Mouse (Mus musculus): ENCODE measurements around the gene Prr29. TPM values are rescaled to one million over a fixed set of nuclear protein-coding genes. Genes with fewer than 3 reads are reported as not detected.
"Not testable (repeated sequence)": the region's sequence is repeated elsewhere in the genome, so short reads cannot be mapped to it uniquely, and the experiment has no call there.

Prr29 gene
- total RNA-seq, 2 experiments from 2014 or later: not detected

- intact Hi-C loops (cut with DNase I): no loop called here
- DNase-seq (ENCODE audit: extremely low spot score in 1 of 2, low spot score in 2 of 2): no peak
- Histone ChIP-seq H3K27ac (no peak overlapping the region), H3K4me3 (no peak overlapping the region)
- no peak for TF ChIP-seq CTCF (IDR thresholded peaks at IDR 0.05)
Observed at GRCm38 (mm10) chr11:106334066-106334465, 31.2 kb upstream of the Prr29 start.

GRCm38 (mm10) chr11:106338029-106338428, 27.2 kb upstream of the Prr29 start:
- intact Hi-C loops (cut with DNase I): no loop called here
- Histone ChIP-seq H3K27ac (no peak overlapping the region), H3K4me3 (no peak overlapping the region)
- no peak for DNase-seq (ENCODE audit: extremely low spot score in 1 of 2, low spot score in 2 of 2)
- TF ChIP-seq CTCF (IDR thresholded peaks at IDR 0.05): no peak

GRCm38 (mm10) chr11:106338870-106339269, 26.4 kb upstream of the Prr29 start:
- intact Hi-C loops (cut with DNase I): no loop called here
- no peak for TF ChIP-seq CTCF (IDR thresholded peaks at IDR 0.05)
- DNase-seq (ENCODE audit: extremely low spot score in 1 of 2, low spot score in 2 of 2): no peak
- Histone ChIP-seq H3K27ac (no peak overlapping the region), H3K4me3 (no peak overlapping the region)

- H3K27ac ChIP-seq; DNase-seq (ENCODE audit: extremely low spot score in 1 of 2, low spot score in 2 of 2); H3K4me3 ChIP-seq; intact Hi-C loops (cut with DNase I): not testable (repeated sequence)
Observed at GRCm38 (mm10) chr11:106339323-106339722, 25.9 kb upstream of the Prr29 start.

- no peak for DNase-seq (ENCODE audit: extremely low spot score in 1 of 2, low spot score in 2 of 2)
Observed at GRCm38 (mm10) chr11:106340990-106341520, 24.2 kb upstream of the Prr29 start.

GRCm38 (mm10) chr11:106344910-106345309, 20.4 kb upstream of the Prr29 start:
- Histone ChIP-seq H3K27ac (no peak overlapping the region), H3K4me3 (no peak overlapping the region)
- intact Hi-C loops (cut with DNase I): no loop called here
- no peak for DNase-seq (ENCODE audit: extremely low spot score in 1 of 2, low spot score in 2 of 2)
- no peak for TF ChIP-seq CTCF (IDR thresholded peaks at IDR 0.05)

More at GRCm38 (mm10) chr11:106340990-106341520, 24.2 kb upstream of the Prr29 start:
- H3K4me3 ChIP-seq: no peak overlapping the region
- TF ChIP-seq CTCF (IDR thresholded peaks at IDR 0.05): no peak
- intact Hi-C loops (cut with DNase I): no loop called here
- no peak overlapping the region for H3K27ac ChIP-seq

- intact Hi-C loops (cut with DNase I): no loop called here
- Histone ChIP-seq H3K27ac (no peak overlapping the region), H3K4me3 (no peak overlapping the region)
- no peak for TF ChIP-seq CTCF (IDR thresholded peaks at IDR 0.05)
- DNase-seq (ENCODE audit: extremely low spot score in 1 of 2, low spot score in 2 of 2): no peak
Observed at GRCm38 (mm10) chr11:106349772-106350171, 15.5 kb upstream of the Prr29 start.

GRCm38 (mm10) chr11:106350853-106351252, 14.4 kb upstream of the Prr29 start:
- no peak for TF ChIP-seq CTCF (IDR thresholded peaks at IDR 0.05)
- DNase-seq (ENCODE audit: extremely low spot score in 1 of 2, low spot score in 2 of 2): no peak
- intact Hi-C loops (cut with DNase I): no loop called here
- no peak overlapping the region for H3K27ac ChIP-seq
- no peak overlapping the region for H3K4me3 ChIP-seq

- intact Hi-C loops (cut with DNase I): no loop called here
Observed at GRCm38 (mm10) chr11:106351253-106351652, 14.0 kb upstream of the Prr29 start.

GRCm38 (mm10) chr11:106351941-106352340, 13.3 kb upstream of the Prr29 start:
- no peak for TF ChIP-seq CTCF (IDR thresholded peaks at IDR 0.05)
- no peak for DNase-seq (ENCODE audit: extremely low spot score in 1 of 2, low spot score in 2 of 2)
- H3K27ac ChIP-seq: no peak overlapping the region
- intact Hi-C loops (cut with DNase I): no loop called here
- no peak overlapping the region for H3K4me3 ChIP-seq

More at GRCm38 (mm10) chr11:106351253-106351652, 14.0 kb upstream of the Prr29 start:
- DNase-seq (ENCODE audit: extremely low spot score in 1 of 2, low spot score in 2 of 2): no peak
- Histone ChIP-seq H3K27ac (no peak overlapping the region), H3K4me3 (no peak overlapping the region)
- no peak for TF ChIP-seq CTCF (IDR thresholded peaks at IDR 0.05)

GRCm38 (mm10) chr11:106353188-106353587, 12.1 kb upstream of the Prr29 start, which contains the start of gene Scn4a:
Gene Scn4a, minus strand, starts transcription at chr11:106353288.
- Histone ChIP-seq H3K27ac (no peak within 1 kb of the TSS), H3K4me3 (no peak within 1 kb of the TSS)
- DNase-seq (ENCODE audit: extremely low spot score in 1 of 2, low spot score in 2 of 2): no peak
- TF ChIP-seq CTCF (IDR thresholded peaks at IDR 0.05): no peak
- intact Hi-C loops (cut with DNase I): no loop called here

- H3K4me3 ChIP-seq: no peak overlapping the region
Observed at GRCm38 (mm10) chr11:106354181-106354580, 11.1 kb upstream of the Prr29 start.

GRCm38 (mm10) chr11:106355382-106356128, 9.7 kb upstream of the Prr29 start:
- intact Hi-C loops (cut with DNase I): no loop called here
- DNase-seq (ENCODE audit: extremely low spot score in 1 of 2, low spot score in 2 of 2): no peak
- Histone ChIP-seq H3K4me3 (no peak overlapping the region), H3K27ac (no peak overlapping the region)
- TF ChIP-seq CTCF (IDR thresholded peaks at IDR 0.05): no peak

More at GRCm38 (mm10) chr11:106354181-106354580, 11.1 kb upstream of the Prr29 start:
- TF ChIP-seq CTCF (IDR thresholded peaks at IDR 0.05): no peak
- intact Hi-C loops (cut with DNase I): no loop called here
- no peak overlapping the region for H3K27ac ChIP-seq
- no peak for DNase-seq (ENCODE audit: extremely low spot score in 1 of 2, low spot score in 2 of 2)
